Mouse (Mus musculus) cortical plate, adult 2 months (tissue): ENCODE results near the gene Gm21761.
"Not testable (repeated sequence)": the region's sequence is repeated elsewhere in the genome, so short reads cannot be mapped to it uniquely, and the experiment has no call there.

ENCODE experiments used
- CTCF ChIP-seq: fragments of 200-500 bp; IDR thresholded peaks from 2 replicates; pipeline ENCODE4 v1.5.1; 2011; ENCODE audit warnings: mild to moderate bottlenecking, control low read depth, low read length; ENCODE audit not compliant: insufficient read depth; ENCODE audit errors: extremely low read depth
- POLR2A ChIP-seq: fragments of 200-500 bp; IDR thresholded peaks from 2 replicates; pipeline ENCODE4 v1.6.1; 2011; ENCODE audit warnings: mild to moderate bottlenecking, low read length, control low read depth; ENCODE audit not compliant: insufficient read depth; ENCODE audit errors: extremely low read depth

- TF ChIP-seq CTCF, POLR2A: not testable (repeated sequence)
Measured at GRCm38 (mm10) chr13:119950706-119951105, 21.6 kb upstream of the Gm21761 start, which contains the start of gene B020031M17Rik.
